Mouse (Mus musculus): ENCODE results near the gene Ahcyl1. TPM values are rescaled to one million over a fixed set of nuclear protein-coding genes. Genes with fewer than 3 reads are reported as not detected.
A peak's percentile ranks its signal among the peaks of the same experiment; 100 is the strongest.

The Ahcyl1 gene
- total RNA-seq, 2 experiments from 2014 or later = 230 to 232 TPM

GRCm38 (mm10) chr3:107703675-107704370 lies 7.5 kb upstream of the Ahcyl1 start:
- DNase-seq = no peak

- DNase-seq = no peak
These were observed 5.5 kb upstream of the Ahcyl1 start for GRCm38 (mm10) chr3:107701767-107702394.

GRCm38 (mm10) chr3:107700625-107701024 lies 4.3 kb upstream of the Ahcyl1 start:
- DNase-seq = no peak

- DNase-seq = no peak
These were observed 550 bp upstream of the Ahcyl1 start for GRCm38 (mm10) chr3:107696910-107697309.

- peak in 1 of 2 experiments; percentile 56 for DNase-seq
These were observed 977 bp downstream of the Ahcyl1 start for GRCm38 (mm10) chr3:107695219-107695947.

- no peak for DNase-seq
These were observed 2.0 kb downstream of the Ahcyl1 start for GRCm38 (mm10) chr3:107694256-107694900.

- DNase-seq = peak in 1 of 2 experiments; percentile 34
These were observed 6.0 kb downstream of the Ahcyl1 start for GRCm38 (mm10) chr3:107690366-107690765.

DNA sequence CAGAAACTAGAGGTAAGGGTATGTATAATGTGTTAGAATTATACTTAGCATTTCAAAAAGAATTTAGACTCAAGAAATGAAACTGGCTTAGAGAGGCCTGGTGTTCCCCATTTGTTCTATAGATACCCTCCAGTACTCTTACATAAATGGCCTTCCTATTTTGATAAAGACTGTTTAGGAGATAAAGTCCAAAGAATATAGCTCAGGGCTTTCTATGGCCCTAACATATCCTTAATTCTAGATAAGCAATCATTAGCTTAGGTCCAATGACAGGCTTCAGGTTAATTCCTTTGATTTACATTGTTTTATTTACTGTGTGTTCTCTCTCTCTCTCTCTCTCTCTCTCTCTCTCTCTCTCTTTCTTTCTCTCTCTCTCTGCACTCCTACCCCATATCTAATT lies 7.1 kb downstream of the Ahcyl1 start:
- no peak for DNase-seq

DNA sequence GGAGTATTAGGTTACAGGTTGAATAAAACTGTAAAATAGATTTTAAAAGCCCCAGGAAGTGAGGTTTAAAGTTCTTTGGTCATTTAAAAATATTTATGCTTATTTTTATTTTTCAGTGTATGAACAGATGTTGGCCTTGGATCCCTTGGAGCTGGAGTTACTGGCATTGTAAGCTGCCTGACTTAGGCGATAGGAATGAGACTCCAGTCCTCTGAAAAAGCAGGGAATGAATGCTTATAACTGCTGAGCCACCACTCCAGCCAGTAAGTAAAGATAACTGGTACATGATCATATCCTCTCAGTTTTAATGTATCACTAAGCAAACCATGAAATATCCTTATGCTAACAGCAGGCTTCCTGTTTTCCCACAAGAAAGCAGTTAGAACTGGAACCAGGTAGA lies 8.1 kb downstream of the Ahcyl1 start:
- DNase-seq = peak in 1 of 2 experiments; percentile 32

DNA sequence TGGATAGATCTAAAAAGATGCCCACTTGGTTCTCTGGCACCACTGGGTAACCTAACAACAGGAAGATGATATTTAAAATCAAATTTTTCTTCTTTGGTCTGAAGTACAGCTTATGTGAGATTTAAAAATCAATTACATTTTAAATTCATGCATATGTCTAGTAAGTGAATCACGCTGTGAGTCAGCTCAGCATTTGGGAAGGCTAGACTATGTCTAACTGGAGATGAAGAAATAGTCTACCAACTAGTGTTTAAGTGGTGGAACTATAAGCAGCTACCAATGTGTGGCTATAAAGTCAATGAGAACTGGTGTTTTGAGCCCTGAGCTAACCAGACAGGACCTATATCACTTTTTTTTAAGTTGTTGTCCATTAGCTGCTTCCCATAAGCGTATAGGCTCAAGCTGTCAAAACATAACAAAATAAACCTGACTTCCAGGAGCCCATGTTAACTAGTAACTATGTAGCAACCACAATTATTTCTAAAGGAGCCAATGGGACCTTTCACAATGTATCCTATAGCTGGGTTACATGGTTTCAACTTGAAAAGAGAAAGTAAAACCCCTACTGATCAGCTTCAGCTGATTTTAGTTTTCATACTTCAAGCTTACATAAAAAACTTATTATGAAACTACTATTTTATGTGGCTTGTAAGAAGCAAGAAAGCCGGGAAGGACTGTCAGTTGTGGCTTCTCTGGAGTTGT lies 9.9 kb downstream of the Ahcyl1 start:
- no peak for DNase-seq

DNA sequence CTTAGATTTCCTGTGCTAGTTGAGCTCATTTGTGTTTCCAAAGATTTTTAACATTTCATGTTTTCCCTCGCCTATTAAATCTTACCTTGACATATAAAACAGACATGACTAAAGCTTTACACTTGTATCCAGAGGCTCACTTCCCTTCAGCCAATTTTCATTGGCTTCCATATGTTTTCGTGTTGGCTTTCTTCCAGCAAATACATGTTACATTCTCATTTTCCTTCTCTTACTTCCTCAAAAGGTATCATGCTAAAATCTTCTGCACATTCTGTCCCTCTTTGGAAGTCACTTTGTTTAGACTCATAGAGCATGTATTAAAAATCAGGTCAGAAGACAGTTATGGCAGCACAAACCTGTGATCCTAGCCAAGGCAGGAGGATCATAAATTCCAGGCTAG lies 10.7 kb downstream of the Ahcyl1 start:
- no peak for DNase-seq

DNA sequence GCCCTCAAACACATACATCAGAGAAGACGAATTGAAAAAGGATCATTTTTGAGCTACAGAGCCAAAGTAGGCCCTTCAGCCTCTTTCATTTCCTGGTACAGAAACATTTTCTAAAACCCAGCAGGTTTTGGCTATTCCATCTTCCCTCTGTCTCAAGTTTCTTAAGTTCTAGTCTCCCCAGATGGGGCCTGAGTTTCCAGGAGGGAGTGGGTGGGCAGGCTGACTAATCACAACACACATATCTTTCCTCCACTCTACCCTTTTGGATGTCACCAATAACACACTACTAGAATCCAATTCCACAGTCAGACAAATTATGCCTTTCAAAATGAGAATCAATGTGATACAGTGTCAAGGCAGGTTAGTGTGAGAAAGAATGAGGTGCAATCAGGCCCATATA lies 12.8 kb downstream of the Ahcyl1 start:
- DNase-seq = no peak

DNA sequence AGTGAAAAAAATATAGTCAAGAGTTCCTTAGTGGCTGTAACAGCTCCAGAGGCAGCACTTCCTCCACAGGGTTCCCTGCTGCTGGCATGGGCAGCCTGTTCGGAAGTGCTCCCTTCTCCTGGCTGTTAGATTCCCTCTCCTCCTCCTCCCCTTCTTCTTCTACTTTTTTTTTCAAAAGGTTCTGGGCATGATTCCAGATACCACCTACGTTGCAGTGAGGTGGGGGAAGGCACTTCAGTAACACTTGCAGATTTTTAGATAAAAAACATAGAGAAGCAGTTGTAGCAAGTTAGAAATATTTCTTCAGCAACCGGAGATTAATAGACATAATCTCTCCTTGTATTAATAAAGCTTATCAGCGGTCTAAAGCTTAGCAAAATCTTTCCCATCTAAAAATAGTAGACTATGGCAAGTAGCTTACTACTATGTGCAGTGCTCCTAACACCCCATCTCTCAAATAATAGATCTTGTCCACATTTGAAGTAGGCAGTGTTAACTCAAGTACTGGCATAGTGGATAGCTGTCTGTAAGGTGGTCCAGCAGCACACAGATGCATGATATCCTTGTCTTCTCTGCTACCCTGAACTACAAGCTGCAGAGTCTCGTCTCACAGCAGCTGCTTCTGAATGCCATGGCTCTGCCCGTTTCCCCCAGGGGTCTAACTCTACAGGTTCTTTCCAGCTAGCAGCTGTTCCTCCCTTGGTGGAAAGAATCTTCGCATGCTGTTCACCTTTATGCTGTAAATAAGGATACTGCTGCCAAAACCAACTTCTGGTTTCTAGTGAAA lies 15.4 kb downstream of the Ahcyl1 start:
- peak in 1 of 2 experiments; percentile 46 for DNase-seq

- DNase-seq = no peak
These were observed 24.9 kb downstream of the Ahcyl1 start for GRCm38 (mm10) chr3:107671509-107671908.

- DNase-seq = no peak
These were observed 25.9 kb downstream of the Ahcyl1 start for GRCm38 (mm10) chr3:107670500-107670899.

DNA sequence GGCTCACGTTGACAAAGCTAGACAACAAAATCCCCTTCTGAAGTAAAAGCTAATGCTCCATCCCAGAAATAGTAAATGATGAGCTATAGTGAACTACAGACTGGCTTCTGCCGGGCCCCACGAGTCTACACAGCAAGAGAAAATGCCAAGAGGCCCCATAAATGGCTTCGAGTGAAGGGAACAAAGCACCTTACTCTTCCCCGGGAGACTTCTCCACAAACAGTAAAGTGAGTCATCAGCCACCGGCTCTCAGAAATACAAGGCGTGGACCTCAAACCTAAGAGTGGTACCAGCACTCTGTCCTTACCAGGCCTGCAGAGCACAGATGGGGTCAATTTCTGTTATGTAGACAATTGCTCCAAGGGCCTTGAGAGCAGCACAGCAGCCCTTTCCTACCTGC lies 27.6 kb downstream of the Ahcyl1 start:
- no peak for DNase-seq

- no peak for DNase-seq
These were observed 28.9 kb downstream of the Ahcyl1 start for GRCm38 (mm10) chr3:107667426-107667825.

DNA sequence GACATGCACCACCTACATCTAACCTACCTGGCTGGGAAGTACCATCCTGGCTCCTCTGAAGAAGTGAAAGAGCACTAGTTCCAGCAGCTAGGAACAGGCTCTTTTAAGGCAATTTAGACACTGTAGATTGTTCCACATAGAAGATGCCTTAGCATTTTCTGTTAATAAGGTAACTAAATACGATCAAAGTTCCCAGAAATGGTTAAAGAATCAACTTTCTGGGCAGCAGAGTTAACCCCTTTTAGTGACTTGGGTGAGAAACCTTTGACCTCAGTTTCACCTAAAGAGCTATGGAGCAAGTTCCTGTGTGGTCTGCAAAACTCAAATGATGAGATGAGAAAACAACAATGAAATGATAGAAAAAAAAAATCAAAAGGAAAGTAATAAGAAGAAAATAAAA lies 31.7 kb downstream of the Ahcyl1 start:
- DNase-seq = no peak

GRCm38 (mm10) chr3:107659000-107659399 lies 37.4 kb downstream of the Ahcyl1 start:
- no peak for DNase-seq

DNA sequence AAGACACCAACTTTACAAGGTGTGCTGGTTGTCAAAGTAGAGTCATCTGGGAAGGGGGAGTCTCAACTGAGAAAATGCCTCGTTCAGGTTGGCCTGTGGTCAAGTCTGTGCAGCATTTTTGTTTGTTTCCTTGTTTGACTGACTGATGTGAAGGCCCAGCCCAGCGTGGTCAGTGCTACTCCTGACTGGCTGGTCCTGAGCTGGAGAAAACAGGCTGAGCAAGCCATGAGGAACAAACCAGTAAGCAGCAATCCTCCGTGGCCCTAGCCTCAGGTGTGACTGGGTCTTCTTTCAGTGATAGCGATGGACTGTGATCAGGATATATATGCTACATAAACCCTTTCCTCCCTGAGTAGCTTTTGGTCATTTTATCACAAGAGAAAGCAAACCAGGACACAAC lies 39.5 kb downstream of the Ahcyl1 start:
- no peak for DNase-seq

DNA sequence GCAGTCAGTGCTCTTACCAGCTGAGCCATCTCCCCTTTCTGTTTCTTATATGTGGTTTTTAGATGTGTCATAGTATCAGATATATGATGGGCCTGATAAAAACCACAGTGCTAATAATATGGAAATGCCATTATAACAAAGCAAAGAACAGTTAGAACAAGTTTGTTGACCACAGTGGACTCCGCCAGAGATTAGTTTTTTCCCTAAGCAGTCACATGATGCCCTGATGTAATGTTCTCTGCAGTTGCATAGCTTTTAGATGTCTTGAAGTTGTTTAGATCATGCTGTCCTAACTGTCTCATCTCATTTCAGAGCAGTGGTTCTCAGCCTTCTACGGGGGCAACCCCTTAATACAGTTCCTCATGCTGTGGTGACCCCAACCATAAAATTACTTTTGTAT lies 40.2 kb downstream of the Ahcyl1 start:
- DNase-seq = no peak
